Mouse (Mus musculus) heart, adult 2 months (tissue): ENCODE results near the gene Srm.

Experiments used
- CTCF ChIP-seq: fragments of 200-600 bp; IDR thresholded peaks from 2 replicates; pipeline ENCODE4 v1.8.1; 2022; ENCODE audit warnings: antibody characterized with exemption, mild to moderate bottlenecking, moderate library complexity
- EP300 ChIP-seq: fragments of 200-500 bp; IDR thresholded peaks from 2 replicates; pipeline ENCODE4 v1.6.1; 2011; ENCODE audit warnings: low read depth, low read length, control low read depth; ENCODE audit not compliant: insufficient read depth
- POLR2A ChIP-seq: fragments of 200-500 bp; IDR thresholded peaks from 2 replicates; pipeline ENCODE4 v1.6.1; 2011; ENCODE audit warnings: mild to moderate bottlenecking, low read depth, low read length, control low read depth; ENCODE audit not compliant: insufficient read depth

DNA sequence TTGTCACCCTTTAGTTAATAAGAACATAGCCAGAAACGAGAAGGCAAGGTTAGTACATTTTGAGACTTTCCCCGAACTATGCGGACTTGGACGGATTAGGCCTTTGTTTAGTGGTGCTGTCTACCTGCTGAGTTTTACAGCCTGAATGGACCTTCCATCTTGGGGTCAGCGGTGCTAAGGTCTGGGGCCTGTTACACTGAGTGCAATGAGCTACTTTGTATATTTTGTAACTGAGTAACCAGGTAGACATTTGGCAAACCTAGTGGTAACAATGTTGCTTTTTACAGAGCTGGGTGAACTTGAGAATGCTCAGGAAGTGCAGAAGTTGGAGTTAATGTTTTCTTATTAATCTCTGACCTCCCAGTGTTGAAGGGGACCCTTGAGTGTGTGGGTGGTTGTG is 49.8 kb downstream of the Srm start:
- TF ChIP-seq CTCF, result no peak
- no peak for TF ChIP-seq POLR2A
- TF ChIP-seq EP300, result no peak
